Mouse (Mus musculus) embryonic facial prominence, embryonic 14.5 days (tissue): ENCODE results near the gene Mmp28. TPM values are rescaled to one million over a fixed set of nuclear protein-coding genes. Genes with fewer than 3 reads are reported as not detected.

ENCODE experiments used
- ATAC-seq: fragments of 200-750 bp; cut with Nextera tagmentation; 2 replicates; pipeline ENCODE4 v1.8.0; 2017; ENCODE audit warnings: low read depth, moderate number of reproducible peaks, moderate TSS enrichment
- DNase-seq: peaks from one replicate; pipeline ENCODE4 v3.0.0-alpha.2; 2015; ENCODE audit warnings: low spot score
- H3K27ac ChIP-seq: fragments of 300-500 bp; sonication (generic); replicated peaks from 2 replicates; pipeline ENCODE4 v1.5.1; 2014; ENCODE audit warnings: low read depth, mild to moderate bottlenecking, low read length, moderate library complexity
- H3K27me3 ChIP-seq: fragments of 300-500 bp; sonication (generic); replicated peaks from 2 replicates; pipeline ENCODE4 v1.6.1; 2014; ENCODE audit warnings: low read length; ENCODE audit not compliant: control insufficient read depth, insufficient read depth
- H3K36me3 ChIP-seq: fragments of 300-500 bp; sonication (generic); 2 replicates; pipeline ENCODE4 v1.6.1; 2014; ENCODE audit warnings: low read length, mixed read lengths; ENCODE audit not compliant: control insufficient read depth, insufficient read depth
- H3K4me1 ChIP-seq: fragments of 300-500 bp; sonication (generic); 2 replicates; pipeline ENCODE4 v1.6.1; 2014; ENCODE audit warnings: antibody characterized with exemption, low read length; ENCODE audit not compliant: control insufficient read depth, insufficient read depth
- H3K4me2 ChIP-seq: fragments of 300-500 bp; sonication (generic); 2 replicates; pipeline ENCODE4 v1.6.1; 2014; ENCODE audit warnings: low read depth, mild to moderate bottlenecking, low read length, moderate library complexity, mixed read lengths
- H3K4me3 ChIP-seq: fragments of 300-500 bp; sonication (generic); 2 replicates; pipeline ENCODE4 v1.5.1; 2014; ENCODE audit warnings: low read depth, mild to moderate bottlenecking, low read length
- H3K9ac ChIP-seq: fragments of 300-500 bp; sonication (generic); 2 replicates; pipeline ENCODE4 v1.6.1; 2014; ENCODE audit warnings: low read depth, mild to moderate bottlenecking, low read length, moderate library complexity, mixed read lengths
- H3K9me3 ChIP-seq: fragments of 300-500 bp; sonication (generic); 2 replicates; pipeline ENCODE4 v1.6.1; 2016; ENCODE audit warnings: low read length; ENCODE audit not compliant: control insufficient read depth
- WGBS: fragments of 180-500 bp; shearing (Covaris S2); extraction: QIAGEN DNeasy Blood & Tissue Kit; methylation state at CpG from one replicate; pipeline ENCODE4 v1.1.7; 2014; 5-methylcytosine and 5-hydroxymethylcytosine counted together
- polyA plus RNA-seq: library from polyadenylated mRNA; unstranded; fragments of >200 nt; fragmentation: Nextera tagmentation; extraction: Ambion mirVana; gene quantifications from 2 replicates; pipeline ENCODE4 v1.2.1, GENCODE M21; 2014

The Mmp28 gene
- polyA plus RNA-seq, 1 experiment from 2014 or later: 4.3 TPM

- DNase-seq (no peak), ATAC-seq (no peak)
- H3K4me2 ChIP-seq: no peak overlapping the region
- H3K9me3 ChIP-seq: no peaks in the 10 kb centered on the region
- H3K4me3 ChIP-seq: no peak overlapping the region
- peaks cover 8% of the 10 kb centered on the region for H3K4me1 ChIP-seq
- H3K27ac ChIP-seq: no peak overlapping the region
- WGBS: 85% methylated on average over 3 of the region's 3 CpGs
- peaks cover 6% of the 10 kb centered on the region; the same call in 1 of the 2 replicates for H3K27me3 ChIP-seq
- H3K9ac ChIP-seq: no peak overlapping the region
- no peaks in the 10 kb centered on the region for H3K36me3 ChIP-seq
Measured at GRCm38 (mm10) chr11:83468765-83469164, 5.9 kb upstream of the Mmp28 start.

- Histone ChIP-seq H3K4me2 (no peak overlapping the region), H3K36me3 (no peaks in the 10 kb centered on the region), H3K9me3 (no peaks in the 10 kb centered on the region), H3K27ac (0 out of 2 replicates have a peak overlapping the region, but pooled peaks have one; percentile 19), H3K4me3 (no peak overlapping the region), H3K4me1 (peaks cover 8% of the 10 kb centered on the region), H3K27me3 (peaks cover 19% of the 10 kb centered on the region), H3K9ac (0 out of 2 replicates have a peak overlapping the region, but pooled peaks have one; percentile 22)
- 49% methylated on average over 11 of the region's 11 CpGs for WGBS
- DNase-seq (peak; percentile 75), ATAC-seq (peak; percentile 39; the same call in 1 of the 2 replicates)
Measured at GRCm38 (mm10) chr11:83467120-83467652, 4.3 kb upstream of the Mmp28 start.

DNA sequence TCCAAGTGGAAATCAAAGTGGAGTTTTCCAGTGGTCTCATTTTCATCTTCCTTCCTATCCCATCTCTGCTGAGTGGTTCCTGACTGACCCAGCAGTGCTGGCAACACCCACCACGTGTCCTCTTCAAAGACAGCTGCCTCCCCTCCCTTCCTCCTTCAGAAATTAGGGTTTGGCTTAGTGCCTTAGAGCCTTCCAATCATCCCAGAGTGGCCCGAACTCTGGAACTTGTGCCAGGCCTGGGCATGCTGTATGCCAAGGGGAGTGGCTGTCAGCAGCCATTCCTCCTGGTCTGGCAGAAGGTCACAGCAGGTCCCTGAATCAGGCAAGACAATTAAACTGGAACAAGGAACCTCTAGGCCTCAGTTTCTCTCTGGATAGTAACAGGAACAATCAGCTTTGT is 3.1 kb upstream of the Mmp28 start:
- 19% methylated on average over 2 of the region's 2 CpGs for WGBS

GRCm38 (mm10) chr11:83461462-83462027 is 1.3 kb downstream of the Mmp28 start:
- 53% methylated on average over 10 of the region's 10 CpGs for WGBS
- peaks cover 27% of the 10 kb centered on the region for H3K27me3 ChIP-seq
- H3K36me3 ChIP-seq: no peaks in the 10 kb centered on the region
- no peak overlapping the region for H3K9ac ChIP-seq
- H3K9me3 ChIP-seq: no peaks in the 10 kb centered on the region
- no peak overlapping the region for H3K27ac ChIP-seq
- no peak for ATAC-seq
- H3K4me1 ChIP-seq: peaks cover 19% of the 10 kb centered on the region
- DNase-seq: no peak
- H3K4me2 ChIP-seq: peak overlapping the region; percentile 96; the same call in 1 of the 2 replicates
- peak overlapping the region; percentile 61 for H3K4me3 ChIP-seq

More for the DNA sequence above, 3.1 kb upstream of the Mmp28 start:
- Histone ChIP-seq H3K27me3 (peaks cover 23% of the 10 kb centered on the region), H3K36me3 (no peaks in the 10 kb centered on the region), H3K9me3 (no peaks in the 10 kb centered on the region), H3K4me3 (no peak overlapping the region), H3K4me2 (no peak overlapping the region), H3K4me1 (peaks cover 8% of the 10 kb centered on the region), H3K27ac (peak overlapping the region; percentile 28; the same call in 1 of the 2 replicates), H3K9ac (no peak overlapping the region)
- peak; percentile 48 for DNase-seq
- no peak for ATAC-seq

DNA sequence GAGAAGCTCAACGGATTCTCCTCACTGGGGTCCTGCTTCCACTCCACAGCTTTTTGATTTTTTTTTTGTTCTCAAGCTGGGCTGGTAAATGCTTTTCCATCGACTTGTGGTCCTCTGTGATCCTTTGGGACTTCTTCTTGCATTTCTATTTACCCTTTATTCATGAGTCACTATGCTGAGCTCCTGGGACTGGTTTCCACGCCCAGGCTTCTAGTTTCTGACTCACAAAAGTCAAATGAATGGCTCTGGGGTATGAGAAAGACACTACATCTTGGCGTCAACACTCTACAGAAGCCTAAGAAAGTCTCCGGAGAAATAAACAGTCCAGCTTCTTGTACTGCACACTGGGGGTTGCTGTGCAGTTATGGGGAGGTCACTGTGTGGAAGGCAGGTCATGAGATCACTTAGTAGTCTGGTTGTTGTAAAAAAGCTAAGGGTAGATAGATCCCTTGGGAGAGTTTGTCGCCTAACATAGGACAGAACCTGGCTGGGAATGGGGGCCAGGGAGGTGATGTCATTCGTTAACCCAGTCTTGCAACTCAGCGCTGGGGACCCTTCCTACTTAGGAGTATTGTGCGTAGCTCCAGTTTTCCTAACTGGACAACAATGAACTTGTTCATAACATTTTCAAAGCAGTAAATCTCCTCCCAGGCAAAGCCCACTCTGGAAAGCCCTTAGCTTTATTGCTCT is 4.8 kb downstream of the Mmp28 start:
- Histone ChIP-seq H3K36me3 (no peaks in the 10 kb centered on the region), H3K4me3 (no peak overlapping the region), H3K27me3 (peaks cover 15% of the 10 kb centered on the region), H3K4me2 (no peak overlapping the region), H3K9me3 (no peaks in the 10 kb centered on the region), H3K27ac (no peak overlapping the region), H3K4me1 (peaks cover 15% of the 10 kb centered on the region), H3K9ac (no peak overlapping the region)
- no peak for ATAC-seq
- no peak for DNase-seq
- 50% methylated on average over 9 of the region's 9 CpGs for WGBS

- H3K9me3 ChIP-seq: no peaks in the 10 kb centered on the region
- H3K4me1 ChIP-seq: peaks cover 15% of the 10 kb centered on the region
- WGBS: 25% methylated on average over 7 of the region's 7 CpGs
- no peak overlapping the region for H3K4me2 ChIP-seq
- peaks cover 9% of the 10 kb centered on the region for H3K27me3 ChIP-seq
- H3K4me3 ChIP-seq: no peak overlapping the region
- no peak for ATAC-seq
- DNase-seq: no peak
- no peaks in the 10 kb centered on the region for H3K36me3 ChIP-seq
- H3K27ac ChIP-seq: no peak overlapping the region
- H3K9ac ChIP-seq: no peak overlapping the region
Measured at GRCm38 (mm10) chr11:83457257-83457656, 5.6 kb downstream of the Mmp28 start.

GRCm38 (mm10) chr11:83455608-83456007 is 7.3 kb downstream of the Mmp28 start:
- Histone ChIP-seq H3K4me3 (no peak overlapping the region), H3K9ac (no peak overlapping the region), H3K27me3 (peaks cover under 1% of the 10 kb centered on the region; the same call in 1 of the 2 replicates), H3K4me1 (peaks cover 15% of the 10 kb centered on the region), H3K36me3 (no peaks in the 10 kb centered on the region), H3K9me3 (no peaks in the 10 kb centered on the region), H3K4me2 (no peak overlapping the region), H3K27ac (no peak overlapping the region)
- DNase-seq (no peak), ATAC-seq (no peak)
- 64% methylated on average over 3 of the region's 3 CpGs for WGBS

DNA sequence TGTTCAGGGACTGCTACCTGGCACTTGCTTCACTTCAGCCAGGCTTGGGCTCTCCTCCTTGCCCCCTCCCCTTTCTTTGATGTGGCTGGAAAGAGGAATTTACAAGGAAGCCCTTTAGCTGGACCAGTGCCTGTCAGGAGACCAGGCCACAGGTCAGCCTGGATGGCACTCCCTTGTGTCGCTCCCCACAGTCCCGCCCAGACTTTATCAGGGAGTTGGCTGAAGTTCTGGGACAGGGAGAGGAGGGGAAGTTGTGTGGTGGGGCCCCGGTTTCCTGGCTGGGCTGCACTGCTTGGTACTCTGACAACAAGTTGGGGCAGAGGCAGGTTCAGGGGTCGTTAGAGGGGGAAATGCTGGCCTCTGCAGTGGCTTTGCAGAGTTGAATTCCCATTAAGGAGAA is 8.3 kb downstream of the Mmp28 start:
- Histone ChIP-seq H3K4me1 (peaks cover 15% of the 10 kb centered on the region), H3K36me3 (no peaks in the 10 kb centered on the region), H3K9me3 (no peaks in the 10 kb centered on the region), H3K4me2 (no peak overlapping the region), H3K27me3 (no peaks in the 10 kb centered on the region; the same call in 1 of the 2 replicates), H3K27ac (no peak overlapping the region), H3K9ac (no peak overlapping the region), H3K4me3 (no peak overlapping the region)
- 17% methylated on average over 4 of the region's 4 CpGs for WGBS
- DNase-seq (no peak), ATAC-seq (no peak)
